Mouse (Mus musculus): ENCODE measurements around the gene Kiss1r. TPM values are rescaled to one million over a fixed set of nuclear protein-coding genes. Genes with fewer than 3 reads are reported as not detected.
"Not testable (repeated sequence)": the region's sequence is repeated elsewhere in the genome, so short reads cannot be mapped to it uniquely, and the experiment has no call there.

The Kiss1r gene
- polyA plus RNA-seq, 1 experiment = 0.25 TPM

GRCm38 (mm10) chr10:79883297-79884084 lies 33.3 kb upstream of the Kiss1r start:
- Histone ChIP-seq H3K9me3 (replicated peaks; ENCODE audit: control insufficient read depth, insufficient read depth, low read length, poor library complexity, severe bottlenecking) (no peaks in the 10 kb centered on the region), H3K27ac (ENCODE audit: insufficient read depth, low read length) (no peak overlapping the region), H3K36me3 (ENCODE audit: control insufficient read depth, insufficient read depth, low read length, poor library complexity, severe bottlenecking) (no peaks in the 10 kb centered on the region), H3K9ac (ENCODE audit: low read depth, poor library complexity, severe bottlenecking) (no peak overlapping the region), H3K4me1 (ENCODE audit: control insufficient read depth, insufficient read depth, low read length) (no peaks in the 10 kb centered on the region), H3K4me3 (ENCODE audit: low read depth, low read length) (no peak overlapping the region), H3K27me3 (ENCODE audit: control insufficient read depth, insufficient read depth, low read length, poor library complexity, severe bottlenecking) (no peaks in the 10 kb centered on the region)
- no peak for TF ChIP-seq EP300 (IDR thresholded peaks at IDR 0.05; ENCODE audit: insufficient read depth, low read depth, low read length)
- TF ChIP-seq CTCF (IDR thresholded peaks at IDR 0.05; ENCODE audit: low read depth, low read length) = peak; percentile 88
- no peak for TF ChIP-seq POLR2A (IDR thresholded peaks at IDR 0.05; ENCODE audit: insufficient read depth, low read length)

- no peaks in the 10 kb centered on the region for H3K4me1 ChIP-seq (ENCODE audit: control insufficient read depth, insufficient read depth, low read length)
- H3K27ac ChIP-seq (ENCODE audit: insufficient read depth, low read length) = no peak overlapping the region
- no peak overlapping the region for H3K4me3 ChIP-seq (ENCODE audit: low read depth, low read length)
- TF ChIP-seq POLR2A (IDR thresholded peaks at IDR 0.05; ENCODE audit: insufficient read depth, low read length) = no peak
- no peak for TF ChIP-seq CTCF (IDR thresholded peaks at IDR 0.05; ENCODE audit: low read depth, low read length)
- no peak overlapping the region for H3K9ac ChIP-seq (ENCODE audit: low read depth, poor library complexity, severe bottlenecking)
- H3K36me3 ChIP-seq (ENCODE audit: control insufficient read depth, insufficient read depth, low read length, poor library complexity, severe bottlenecking) = no peaks in the 10 kb centered on the region
- H3K9me3 ChIP-seq (replicated peaks; ENCODE audit: control insufficient read depth, insufficient read depth, low read length, poor library complexity, severe bottlenecking) = no peaks in the 10 kb centered on the region
- H3K27me3 ChIP-seq (ENCODE audit: control insufficient read depth, insufficient read depth, low read length, poor library complexity, severe bottlenecking) = no peaks in the 10 kb centered on the region
These were observed 32.3 kb upstream of the Kiss1r start for GRCm38 (mm10) chr10:79884446-79884845.

- not testable (repeated sequence) for H3K36me3 ChIP-seq (ENCODE audit: control insufficient read depth, insufficient read depth, low read length, poor library complexity, severe bottlenecking); H3K27me3 ChIP-seq (ENCODE audit: control insufficient read depth, insufficient read depth, low read length, poor library complexity, severe bottlenecking); H3K4me1 ChIP-seq (ENCODE audit: control insufficient read depth, insufficient read depth, low read length)
These were observed 31.8 kb upstream of the Kiss1r start for GRCm38 (mm10) chr10:79884938-79885337.

GRCm38 (mm10) chr10:79886054-79886453 lies 30.7 kb upstream of the Kiss1r start, which contains the start of gene Elane:
Elane (plus strand) TSS chr10:79886247.
- no peak within 1 kb of the TSS for H3K27ac ChIP-seq (ENCODE audit: insufficient read depth, low read length)
- no peak within 1 kb of the TSS for H3K4me3 ChIP-seq (ENCODE audit: low read depth, low read length)
- no peaks in the 10 kb centered on the region for H3K9me3 ChIP-seq (replicated peaks; ENCODE audit: control insufficient read depth, insufficient read depth, low read length, poor library complexity, severe bottlenecking)
- TF ChIP-seq POLR2A (IDR thresholded peaks at IDR 0.05; ENCODE audit: insufficient read depth, low read length) (no peak), EP300 (IDR thresholded peaks at IDR 0.05; ENCODE audit: insufficient read depth, low read depth, low read length) (no peak), CTCF (IDR thresholded peaks at IDR 0.05; ENCODE audit: low read depth, low read length) (no peak)
- H3K9ac ChIP-seq (ENCODE audit: low read depth, poor library complexity, severe bottlenecking) = no peak within 1 kb of the TSS
- no peaks in the 10 kb centered on the region for H3K27me3 ChIP-seq (ENCODE audit: control insufficient read depth, insufficient read depth, low read length, poor library complexity, severe bottlenecking)
- H3K4me1 ChIP-seq (ENCODE audit: control insufficient read depth, insufficient read depth, low read length) = no peaks in the 10 kb centered on the region
- H3K36me3 ChIP-seq (ENCODE audit: control insufficient read depth, insufficient read depth, low read length, poor library complexity, severe bottlenecking) = no peaks in the 10 kb centered on the region

More at GRCm38 (mm10) chr10:79884938-79885337, 31.8 kb upstream of the Kiss1r start:
- not testable (repeated sequence) for H3K9ac ChIP-seq (ENCODE audit: low read depth, poor library complexity, severe bottlenecking); H3K27ac ChIP-seq (ENCODE audit: insufficient read depth, low read length); H3K9me3 ChIP-seq (replicated peaks; ENCODE audit: control insufficient read depth, insufficient read depth, low read length, poor library complexity, severe bottlenecking); H3K4me3 ChIP-seq (ENCODE audit: low read depth, low read length)

GRCm38 (mm10) chr10:79886611-79887010 lies 30.2 kb upstream of the Kiss1r start:
- no peak overlapping the region for H3K27ac ChIP-seq (ENCODE audit: insufficient read depth, low read length)
- H3K9me3 ChIP-seq (replicated peaks; ENCODE audit: control insufficient read depth, insufficient read depth, low read length, poor library complexity, severe bottlenecking) = no peaks in the 10 kb centered on the region
- no peaks in the 10 kb centered on the region for H3K27me3 ChIP-seq (ENCODE audit: control insufficient read depth, insufficient read depth, low read length, poor library complexity, severe bottlenecking)

GRCm38 (mm10) chr10:79889386-79889785 lies 27.4 kb upstream of the Kiss1r start:
- no peaks in the 10 kb centered on the region for H3K9me3 ChIP-seq (replicated peaks; ENCODE audit: control insufficient read depth, insufficient read depth, low read length, poor library complexity, severe bottlenecking)
- H3K4me1 ChIP-seq (ENCODE audit: control insufficient read depth, insufficient read depth, low read length) = no peaks in the 10 kb centered on the region
- no peak overlapping the region for H3K9ac ChIP-seq (ENCODE audit: low read depth, poor library complexity, severe bottlenecking)
- H3K27ac ChIP-seq (ENCODE audit: insufficient read depth, low read length) = no peak overlapping the region
- no peaks in the 10 kb centered on the region for H3K27me3 ChIP-seq (ENCODE audit: control insufficient read depth, insufficient read depth, low read length, poor library complexity, severe bottlenecking)
- TF ChIP-seq CTCF (IDR thresholded peaks at IDR 0.05; ENCODE audit: low read depth, low read length) (no peak), EP300 (IDR thresholded peaks at IDR 0.05; ENCODE audit: insufficient read depth, low read depth, low read length) (no peak)
- no peak overlapping the region for H3K4me3 ChIP-seq (ENCODE audit: low read depth, low read length)
- H3K36me3 ChIP-seq (ENCODE audit: control insufficient read depth, insufficient read depth, low read length, poor library complexity, severe bottlenecking) = no peaks in the 10 kb centered on the region

More at GRCm38 (mm10) chr10:79886611-79887010, 30.2 kb upstream of the Kiss1r start:
- Histone ChIP-seq H3K4me1 (ENCODE audit: control insufficient read depth, insufficient read depth, low read length) (no peaks in the 10 kb centered on the region), H3K9ac (ENCODE audit: low read depth, poor library complexity, severe bottlenecking) (no peak overlapping the region), H3K36me3 (ENCODE audit: control insufficient read depth, insufficient read depth, low read length, poor library complexity, severe bottlenecking) (no peaks in the 10 kb centered on the region), H3K4me3 (ENCODE audit: low read depth, low read length) (no peak overlapping the region)
- TF ChIP-seq CTCF (IDR thresholded peaks at IDR 0.05; ENCODE audit: low read depth, low read length) (no peak), EP300 (IDR thresholded peaks at IDR 0.05; ENCODE audit: insufficient read depth, low read depth, low read length) (no peak), POLR2A (IDR thresholded peaks at IDR 0.05; ENCODE audit: insufficient read depth, low read length) (no peak)
